Mouse (Mus musculus) heart, embryonic 14.5 days (tissue): Measurements from ENCODE around the gene Tor1a. TPM values are rescaled to one million over a fixed set of nuclear protein-coding genes. Genes with fewer than 3 reads are reported as not detected.

Source experiments
- ATAC-seq: fragments of 200-750 bp; cut with Nextera tagmentation; 2 replicates; pipeline ENCODE4 v1.8.0; 2017; ENCODE audit warnings: low read depth, moderate TSS enrichment; ENCODE audit not compliant: insufficient number of reproducible peaks, insufficient read depth, low FRiP score
- H3K27ac ChIP-seq, 2 experiments: fragments of 200-500 bp in 1 of 2; fragments of 300-500 bp in 1 of 2; sonication (generic) in 1 of 2; replicated peaks in 1 of 2; 2 replicates each; pipeline ENCODE4 v1.5.1; 2012 to 2014; ENCODE audit warnings: low read depth in 2 of 2, low read length in 2 of 2, control low read depth in 1 of 2, mild to moderate bottlenecking in 1 of 2, mixed read lengths in 1 of 2; ENCODE audit not compliant: control insufficient read depth in 1 of 2, insufficient read depth in 1 of 2
- H3K27me3 ChIP-seq: fragments of 300-500 bp; sonication (generic); 2 replicates; pipeline ENCODE4 v1.6.1; 2014; ENCODE audit warnings: mild to moderate bottlenecking, low read length, control low read depth; ENCODE audit not compliant: control insufficient read depth, insufficient read depth
- H3K36me3 ChIP-seq: fragments of 300-500 bp; sonication (generic); 2 replicates; pipeline ENCODE4 v1.6.1; 2014; ENCODE audit warnings: mild to moderate bottlenecking, control low read depth, low read length, mixed read lengths; ENCODE audit not compliant: control insufficient read depth, insufficient read depth
- H3K4me1 ChIP-seq, 2 experiments: fragments of 200-500 bp in 1 of 2; fragments of 300-500 bp in 1 of 2; sonication (generic) in 1 of 2; 2 replicates each; pipeline ENCODE4 v1.6.1; 2012 to 2014; ENCODE audit warnings: low read length in 2 of 2, control low read depth in 1 of 2, mixed read lengths in 1 of 2; ENCODE audit not compliant: control insufficient read depth in 2 of 2, insufficient read depth in 2 of 2
- H3K4me2 ChIP-seq: fragments of 300-500 bp; sonication (generic); 2 replicates; pipeline ENCODE4 v1.6.1; 2014; ENCODE audit warnings: mild to moderate bottlenecking, low read length
- H3K4me3 ChIP-seq, 2 experiments: fragments of 200-500 bp in 1 of 2; fragments of 300-500 bp in 1 of 2; sonication (generic) in 1 of 2; 2 replicates each; pipeline ENCODE4 v1.5.1; 2012 to 2014; ENCODE audit warnings: low read length in 2 of 2, mild to moderate bottlenecking in 2 of 2, control low read depth in 1 of 2, low read depth in 1 of 2, moderate library complexity in 1 of 2; ENCODE audit not compliant: control insufficient read depth in 1 of 2, insufficient read depth in 1 of 2
- H3K9ac ChIP-seq: fragments of 300-500 bp; sonication (generic); 2 replicates; pipeline ENCODE4 v1.6.1; 2014; ENCODE audit warnings: mild to moderate bottlenecking, low read length
- H3K9me3 ChIP-seq: fragments of 300-500 bp; sonication (generic); 2 replicates; pipeline ENCODE4 v1.6.1; 2016; ENCODE audit warnings: low read length, control low read depth; ENCODE audit not compliant: control insufficient read depth
- WGBS: fragments of 180-500 bp; shearing (Covaris S2); extraction: QIAGEN DNeasy Blood & Tissue Kit; methylation state at CpG from one replicate; pipeline ENCODE4 v1.1.7; 2014; 5-methylcytosine and 5-hydroxymethylcytosine counted together
- polyA plus RNA-seq: library from polyadenylated mRNA; unstranded; fragments of >200 nt; fragmentation: Nextera tagmentation; extraction: Ambion mirVana; gene quantifications from 2 replicates; pipeline ENCODE4 v1.2.1, GENCODE M21; 2014

Tor1a gene
- polyA plus RNA-seq, 1 experiment from 2014 or later, result 48.8 TPM

GRCm38 (mm10) chr2:30965627-30966026, 2.1 kb downstream of the Tor1a start:
- Histone ChIP-seq H3K4me3 (no peak overlapping the region), H3K36me3 (peaks cover 52% of the 10 kb centered on the region), H3K4me2 (no peak overlapping the region), H3K4me1 (peaks cover 9 to 12% of the 10 kb centered on the region in 2 experiments), H3K9ac (no peak overlapping the region), H3K27ac (no peak overlapping the region), H3K27me3 (no peaks in the 10 kb centered on the region), H3K9me3 (no peaks in the 10 kb centered on the region)
- 91% methylated on average over 8 of the region's 8 CpGs for WGBS
- ATAC-seq, result no peak

DNA sequence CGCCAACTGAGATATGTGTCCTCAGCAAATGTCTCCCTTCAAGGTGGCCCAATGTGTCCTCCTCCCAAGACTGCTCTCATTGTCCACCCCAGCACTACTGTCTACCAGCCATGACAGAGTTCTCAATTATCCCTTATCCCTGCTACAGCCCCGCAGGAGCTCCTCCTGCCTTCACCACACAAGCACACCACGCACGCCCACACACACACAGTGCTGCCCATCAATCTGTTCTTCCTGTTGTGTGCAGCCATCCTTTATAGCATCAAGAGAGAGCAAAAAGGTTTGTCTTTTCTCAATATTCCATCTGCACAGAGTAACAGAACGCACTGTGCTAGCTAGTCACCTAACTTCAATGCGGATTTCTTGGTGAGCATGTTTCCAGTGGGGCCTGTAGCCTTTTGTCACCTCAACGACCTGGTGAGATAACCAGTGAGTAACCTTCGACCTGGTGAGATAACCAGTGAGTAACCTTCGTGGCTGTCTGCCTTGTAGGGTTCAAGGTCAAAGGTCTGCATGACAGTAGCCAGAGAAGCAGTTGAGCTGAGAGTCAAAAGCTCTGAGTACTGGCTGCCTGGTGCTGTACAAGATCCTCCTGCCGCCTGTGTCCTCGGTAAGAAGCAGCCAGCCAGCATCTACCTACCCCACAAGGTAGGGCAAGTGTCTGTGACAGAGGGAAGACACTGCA, 5.0 kb downstream of the Tor1a start:
- ATAC-seq, result no peak
- Histone ChIP-seq H3K4me1 (peaks cover 9 to 12% of the 10 kb centered on the region in 2 experiments), H3K9me3 (no peaks in the 10 kb centered on the region), H3K27me3 (no peaks in the 10 kb centered on the region), H3K27ac (no peak overlapping the region), H3K36me3 (peaks cover 80% of the 10 kb centered on the region), H3K4me2 (no peak overlapping the region), H3K4me3 (no peak overlapping the region), H3K9ac (no peak overlapping the region)
- WGBS, result 66% methylated on average over 11 of the region's 11 CpGs

DNA sequence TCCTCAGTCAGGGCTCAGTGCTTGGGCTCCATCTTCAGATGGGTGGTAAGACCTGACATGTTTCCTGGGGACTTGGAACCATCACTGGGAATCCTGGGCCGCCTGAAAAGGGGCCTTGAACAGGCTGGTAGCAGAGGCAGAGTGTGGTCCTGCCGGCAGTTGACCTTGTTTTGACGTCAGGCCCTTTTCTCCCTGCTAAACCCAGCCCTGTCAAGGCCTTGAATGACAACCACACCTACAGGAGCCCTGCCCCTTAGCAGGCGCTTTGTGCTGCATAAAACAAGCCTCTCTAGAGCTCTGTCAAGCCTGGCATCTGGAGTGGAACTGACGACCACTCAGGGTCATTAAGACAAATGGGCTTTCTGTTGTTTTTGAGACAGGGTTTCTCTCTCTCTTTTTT, 7.9 kb downstream of the Tor1a start:
- no peaks in the 10 kb centered on the region for H3K9me3 ChIP-seq
- no peaks in the 10 kb centered on the region for H3K27me3 ChIP-seq
- no peak for ATAC-seq
- H3K4me3 ChIP-seq, result no peak overlapping the region
- peaks cover 2% of the 10 kb centered on the region in 2 experiments; a peak in 2 of 4 replicates for H3K4me1 ChIP-seq
- no peak overlapping the region for H3K9ac ChIP-seq
- no peak overlapping the region for H3K27ac ChIP-seq
- H3K4me2 ChIP-seq, result no peak overlapping the region
- WGBS, result 44% methylated on average over 5 of the region's 5 CpGs
- peaks cover 98% of the 10 kb centered on the region for H3K36me3 ChIP-seq

DNA sequence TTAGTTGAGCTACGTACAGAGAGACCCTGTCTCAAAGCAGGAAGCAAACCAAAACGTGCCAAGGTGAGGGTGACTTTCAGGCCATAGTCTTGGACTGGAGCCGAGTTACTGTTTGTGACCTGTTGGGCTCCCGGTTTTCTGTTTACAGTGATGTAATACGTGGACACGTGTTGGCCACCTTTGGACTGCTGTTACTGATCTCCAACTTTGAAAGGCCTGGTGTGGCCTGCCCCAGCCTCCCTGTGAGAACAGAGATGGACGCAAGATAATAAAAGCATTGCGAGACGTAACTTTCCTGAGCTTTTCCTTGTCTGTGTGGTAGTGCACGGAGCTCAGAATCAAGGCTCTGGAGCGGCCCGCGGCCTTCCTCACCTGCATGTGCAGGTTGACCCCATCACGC, 9.0 kb downstream of the Tor1a start:
- Histone ChIP-seq H3K27ac (no peak overlapping the region), H3K36me3 (peaks cover 86% of the 10 kb centered on the region), H3K27me3 (no peaks in the 10 kb centered on the region), H3K9ac (no peak overlapping the region), H3K4me3 (no peak overlapping the region), H3K4me2 (no peak overlapping the region), H3K9me3 (no peaks in the 10 kb centered on the region), H3K4me1 (peaks cover 3 to 14% of the 10 kb centered on the region in 2 experiments)
- 89% methylated on average over 14 of the region's 14 CpGs for WGBS
- ATAC-seq, result no peak

DNA sequence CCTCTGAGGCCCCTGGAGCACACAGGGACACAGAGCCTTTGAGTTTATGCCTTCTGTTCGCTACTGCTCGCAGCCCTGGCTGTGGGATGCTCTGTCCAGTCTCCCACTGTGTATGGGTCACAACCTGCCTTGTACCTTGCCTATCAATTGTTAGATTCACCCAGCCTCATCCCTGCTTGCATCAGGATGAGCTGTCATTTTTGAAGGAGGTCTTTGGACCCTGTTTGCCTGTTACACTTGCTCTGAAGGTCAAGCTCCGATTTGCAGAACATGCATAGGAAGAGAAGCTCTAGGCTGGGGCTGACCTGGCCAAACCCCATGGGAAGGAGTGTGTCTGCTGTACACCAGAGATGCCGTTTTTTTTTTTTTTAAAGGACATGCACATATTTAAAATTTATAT, 10.2 kb downstream of the Tor1a start:
- Histone ChIP-seq H3K27ac (no peak overlapping the region), H3K4me2 (no peak overlapping the region), H3K36me3 (peaks cover 74% of the 10 kb centered on the region), H3K4me1 (peaks cover 6 to 20% of the 10 kb centered on the region in 2 experiments), H3K4me3 (no peak overlapping the region), H3K9me3 (no peaks in the 10 kb centered on the region), H3K27me3 (no peaks in the 10 kb centered on the region), H3K9ac (no peak overlapping the region)
- WGBS, result 77% methylated on average over 4 of the region's 4 CpGs
- no peak for ATAC-seq

DNA sequence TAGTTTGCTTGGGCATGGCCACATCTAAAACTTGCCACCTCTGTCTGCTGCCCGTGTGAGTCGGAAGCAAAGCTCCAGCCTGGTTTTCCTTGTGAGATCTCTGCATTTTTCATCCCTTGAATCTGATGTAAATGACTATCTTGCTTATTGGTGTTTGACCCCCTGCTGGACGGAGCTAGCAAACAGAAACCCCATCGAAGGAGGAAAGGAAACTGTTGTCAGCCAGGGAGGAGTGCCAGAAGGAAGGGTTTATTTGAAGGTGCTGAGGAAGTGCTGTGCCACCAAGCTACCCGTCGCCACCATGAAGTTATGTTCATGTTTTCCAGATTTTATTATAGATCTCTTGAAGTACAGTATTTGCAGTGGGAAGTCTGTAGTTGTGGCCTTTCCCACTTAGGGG, 12.9 kb downstream of the Tor1a start:
- Histone ChIP-seq H3K4me2 (peak overlapping the region; percentile 79; the same call in 1 of the 2 replicates), H3K4me1 (peaks cover 10 to 22% of the 10 kb centered on the region in 2 experiments), H3K27me3 (no peaks in the 10 kb centered on the region), H3K9me3 (no peaks in the 10 kb centered on the region), H3K27ac (no peak overlapping the region), H3K4me3 (no peak overlapping the region), H3K9ac (peak overlapping the region; percentile 83; the same call in 1 of the 2 replicates), H3K36me3 (peaks cover 48% of the 10 kb centered on the region)
- 65% methylated on average over 6 of the region's 6 CpGs for WGBS
- ATAC-seq, result no peak

GRCm38 (mm10) chr2:30952824-30953490, 14.8 kb downstream of the Tor1a start, which contains the start of gene Tor1b:
Tor1b (plus strand) TSS chr2:30952959.
- peak; percentile 80 for ATAC-seq
- no peaks in the 10 kb centered on the region for H3K27me3 ChIP-seq
- peak within 1 kb of the TSS; percentile 60 to 67 for H3K27ac ChIP-seq
- under 1% methylated on average over 60 of the region's 60 CpGs for WGBS
- peaks cover 29% of the 10 kb centered on the region for H3K36me3 ChIP-seq
- peak within 1 kb of the TSS; percentile 83 for H3K9ac ChIP-seq
- H3K4me2 ChIP-seq, result peak within 1 kb of the TSS; percentile 79
- no peaks in the 10 kb centered on the region for H3K9me3 ChIP-seq
- peaks cover 10 to 22% of the 10 kb centered on the region in 2 experiments for H3K4me1 ChIP-seq
- peak within 1 kb of the TSS; percentile 70 for H3K4me3 ChIP-seq
